Mouse (Mus musculus) C2C12 (cell line): ENCODE results near the gene Slc9a5.

Source experiments
- CEBPB ChIP-seq: IDR thresholded peaks from one replicate; pipeline ENCODE4 v1.6.1; 2011; ENCODE audit warnings: low read depth, mild to moderate bottlenecking, control low read depth, moderate library complexity
- CTCF ChIP-seq: IDR thresholded peaks from one replicate; pipeline ENCODE4 v1.5.1; 2011; ENCODE audit not compliant: control insufficient read depth, insufficient read depth, insufficient read length
- MAX ChIP-seq: IDR thresholded peaks from one replicate; pipeline ENCODE4 v1.6.1; 2011; ENCODE audit warnings: mild to moderate bottlenecking, control low read depth
- MYOD1 ChIP-seq: IDR thresholded peaks from one replicate; pipeline ENCODE4 v1.6.1; 2011; ENCODE audit warnings: low read depth; ENCODE audit not compliant: control insufficient read depth, insufficient read length
- MYOG ChIP-seq: IDR thresholded peaks from one replicate; pipeline ENCODE4 v1.6.1; 2011; ENCODE audit not compliant: control insufficient read depth, insufficient read length; ENCODE audit errors: extremely low read depth
- USF1 ChIP-seq: IDR thresholded peaks from one replicate; pipeline ENCODE4 v1.6.1; 2011; ENCODE audit warnings: low read depth, mild to moderate bottlenecking, control low read depth, moderate library complexity

- no peak for TF ChIP-seq CEBPB
- no peak for TF ChIP-seq CTCF
- no peak for TF ChIP-seq USF1
- no peak for TF ChIP-seq MYOG
- no peak for TF ChIP-seq MAX
- no peak for TF ChIP-seq MYOD1
These were observed 33.4 kb upstream of the Slc9a5 start for GRCm38 (mm10) chr8:105315073-105315769.
